Mouse (Mus musculus) heart, adult 11 months (tissue): ENCODE measurements at regions not wholly inside any gene's neighbourhood (a gene's known extent, or its start where the extent isn't known, plus 50 kb on each side); places are given as distances from the start of the nearest gene placed in this dataset.
A peak's percentile ranks its signal among the peaks of the same experiment; 100 is the strongest.

Experiments
- DNase-seq: peaks from one replicate; pipeline ENCODE4 v3.0.0; 2022

- no peak for DNase-seq
Observed at GRCm38 (mm10) chr17:81941317-81941716, 203.1 kb upstream of the Slc8a1 start.

DNA sequence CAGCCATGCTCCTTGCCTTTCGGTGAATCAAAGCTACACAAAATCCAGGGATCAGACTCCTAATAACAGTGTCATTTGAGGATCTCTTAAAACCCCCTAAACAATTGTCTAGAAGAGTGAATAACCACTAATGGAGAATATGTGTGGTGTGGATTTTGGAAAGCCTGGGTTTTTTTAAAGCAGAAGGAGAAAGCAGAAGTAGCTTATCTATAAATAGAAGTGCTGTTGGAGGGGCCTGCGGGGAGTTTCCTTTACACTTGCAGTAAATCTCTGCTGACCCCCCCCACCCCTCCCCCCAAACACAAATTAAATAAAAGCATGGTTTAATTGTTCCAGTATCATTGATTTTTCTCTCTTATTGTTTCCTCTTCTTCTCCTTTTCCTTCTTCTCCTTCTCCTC lies 192.6 kb upstream of the Slc8a1 start:
- DNase-seq = no peak

GRCm38 (mm10) chr17:81906481-81907012 lies 168.4 kb upstream of the Slc8a1 start:
- DNase-seq = no peak

- no peak for DNase-seq
Observed at GRCm38 (mm10) chr17:81901999-81902665, 164.0 kb upstream of the Slc8a1 start.

- DNase-seq = no peak
Observed at GRCm38 (mm10) chr17:81898984-81899383, 160.8 kb upstream of the Slc8a1 start.

DNA sequence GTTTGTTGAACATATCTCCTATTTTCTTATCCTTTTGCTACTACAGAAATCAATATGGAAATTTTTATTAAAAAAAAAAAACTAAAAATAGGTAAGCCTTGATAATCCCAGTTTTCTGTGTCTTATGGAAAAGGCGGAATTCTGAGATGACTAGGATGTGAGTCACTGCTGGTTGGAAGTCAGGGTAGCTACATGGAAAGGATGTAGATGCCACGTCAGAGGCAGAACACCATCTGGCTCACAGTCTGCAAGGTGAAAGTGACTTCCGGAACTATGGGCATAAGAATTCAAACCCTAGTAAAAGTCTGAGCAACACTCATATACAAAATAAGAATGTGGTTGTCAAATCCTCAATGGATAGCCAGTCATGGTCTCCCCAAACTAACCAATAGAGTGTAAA lies 140.0 kb upstream of the Slc8a1 start:
- no peak for DNase-seq

DNA sequence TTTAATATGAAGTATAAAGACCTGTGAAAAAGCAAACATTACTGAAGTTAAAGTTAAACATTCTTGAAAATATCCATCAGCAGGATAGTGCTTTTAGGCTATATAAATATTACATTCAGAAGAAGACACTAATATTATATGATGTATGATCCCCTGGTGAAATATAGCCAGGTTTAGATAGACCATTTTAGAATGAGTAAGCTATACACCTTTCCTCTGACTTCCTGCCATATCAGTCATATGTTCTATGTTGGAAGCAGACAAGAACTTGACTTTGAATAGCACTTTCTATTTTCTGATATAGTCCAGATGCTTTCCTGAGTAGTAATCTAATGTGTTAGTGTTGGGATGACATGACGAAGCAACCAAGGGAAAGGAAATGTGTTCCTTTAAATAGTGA lies 128.5 kb upstream of the Slc8a1 start:
- no peak for DNase-seq

- no peak for DNase-seq
Observed at GRCm38 (mm10) chr17:81849298-81849967, 111.3 kb upstream of the Slc8a1 start.

- DNase-seq = no peak
Observed at GRCm38 (mm10) chr17:81843793-81844192, 105.6 kb upstream of the Slc8a1 start.

- peak; percentile 11 for DNase-seq
Observed at GRCm38 (mm10) chr17:81797827-81798376, 59.7 kb upstream of the Slc8a1 start.

DNA sequence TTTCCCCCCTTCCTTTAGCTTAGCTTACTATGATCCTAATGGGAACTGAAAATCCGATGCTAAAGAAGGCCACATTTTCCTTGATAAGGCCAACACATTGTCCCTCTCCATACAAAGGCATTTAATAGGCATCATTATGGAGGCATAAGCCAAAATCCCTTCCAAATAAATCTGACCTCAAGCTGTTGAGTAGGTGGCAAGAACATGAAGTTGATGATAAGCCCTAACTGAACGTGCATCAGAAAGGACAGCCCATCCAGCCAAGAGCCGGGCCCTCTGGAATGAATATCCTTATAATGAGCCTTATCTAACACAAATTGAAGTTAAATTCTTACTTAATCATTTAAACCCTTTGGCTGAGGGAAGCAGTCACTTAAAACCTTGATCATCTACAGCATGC lies 50.6 kb upstream of the Slc8a1 start:
- DNase-seq = no peak
